14 mouse cellular contexts compared by ENCODE assay signal in the genomic region with DNA sequence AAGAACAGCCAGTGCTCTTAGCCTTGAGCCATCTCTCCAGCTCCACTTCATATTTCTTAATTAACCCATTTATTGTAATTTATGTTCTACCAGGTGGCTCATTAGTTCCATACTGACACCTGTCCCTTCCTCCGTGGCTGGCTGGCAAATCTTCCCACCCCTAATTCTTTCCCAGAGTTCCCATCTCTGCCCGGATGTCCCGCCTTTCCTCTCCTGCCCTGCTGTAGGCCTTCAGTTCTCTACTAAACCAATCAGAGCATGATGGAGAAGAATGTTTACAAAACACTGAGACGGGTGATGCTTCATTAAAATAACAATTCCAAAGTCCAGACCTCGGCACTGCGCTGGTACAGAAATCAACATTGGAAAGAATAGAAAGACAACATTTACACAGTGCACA.
"Had no signal": no experiment of that assay in that cellular context is flagged by ENCODE, and none has a peak within 500 bp of the region (broad histone marks: within the 10 kb centered on the region; RNA-seq: fewer than 3 reads in every experiment).

No protein-coding gene starts in this region.

- H3K4me1 ChIP-seq: midbrain, embryonic 13.5 days; midbrain, embryonic 15.5 days; neural tube, embryonic 12.5 days; stomach, embryonic 15.5 days had no signal

- H3K9me3 ChIP-seq: midbrain, embryonic 13.5 days; midbrain, embryonic 15.5 days; neural tube, embryonic 12.5 days; stomach, embryonic 15.5 days had no signal

- H3K4me2 ChIP-seq: lung, embryonic 14.5 days; midbrain, embryonic 11.5 days; midbrain, embryonic 13.5 days; midbrain, embryonic 15.5 days; neural tube, embryonic 12.5 days; stomach, embryonic 15.5 days had no signal

- ATAC-seq: midbrain, embryonic 13.5 days; midbrain, embryonic 15.5 days had no signal

- H3K9ac ChIP-seq: lung, embryonic 14.5 days; midbrain, embryonic 13.5 days; midbrain, embryonic 15.5 days; neural tube, embryonic 12.5 days; stomach, embryonic 15.5 days had no signal

- H3K27me3 ChIP-seq: midbrain, embryonic 13.5 days; midbrain, embryonic 15.5 days; neural tube, embryonic 12.5 days; stomach, embryonic 15.5 days had no signal

- H3K27ac ChIP-seq: macrophage; midbrain, embryonic 13.5 days; midbrain, embryonic 15.5 days; neural tube, embryonic 12.5 days; stomach, embryonic 15.5 days had no signal

- H3K36me3 ChIP-seq: midbrain, embryonic 13.5 days; midbrain, embryonic 15.5 days; neural tube, embryonic 12.5 days; stomach, embryonic 15.5 days had no signal

- H3K4me3 ChIP-seq: megakaryocyte, embryonic 14.5 days; midbrain, embryonic 13.5 days; midbrain, embryonic 15.5 days; neural tube, embryonic 12.5 days; stomach, embryonic 15.5 days had no signal

- DNase-seq: lung, adult 18-20 months; lung, embryonic 14.5 days; lung, postnatal 10 days; right cerebral cortex, postnatal 14 days; thymus, adult 18-20 months; thymus, postnatal 14 days; thymus, postnatal 4 days had no signal
